Mouse (Mus musculus): Measurements from ENCODE around the gene Afg1l.

Afg1l gene

GRCm38 (mm10) chr10:42383708-42384107, 94.7 kb downstream of the Afg1l start:
- in situ Hi-C loops (cut with MboI, MseI): no loop called here

- in situ Hi-C loops (cut with MboI, MseI): no loop called here
These were observed 114.1 kb downstream of the Afg1l start for GRCm38 (mm10) chr10:42364216-42364615.

GRCm38 (mm10) chr10:42355980-42356379, 122.4 kb downstream of the Afg1l start:
- in situ Hi-C loops (cut with MboI, MseI): no loop called here

- in situ Hi-C loops (cut with MboI, MseI): no loop called here
These were observed 130.4 kb downstream of the Afg1l start for GRCm38 (mm10) chr10:42347986-42348385.

- in situ Hi-C loops (cut with MboI, MseI): no loop called here
These were observed 131.2 kb downstream of the Afg1l start for GRCm38 (mm10) chr10:42347127-42347526.

- in situ Hi-C loops (cut with MboI, MseI): no loop called here
These were observed 132.0 kb downstream of the Afg1l start for GRCm38 (mm10) chr10:42346179-42346877.

- in situ Hi-C loops (cut with MboI, MseI): no loop called here
These were observed 135.7 kb downstream of the Afg1l start for GRCm38 (mm10) chr10:42342714-42343113.

GRCm38 (mm10) chr10:42341815-42342457, 136.4 kb downstream of the Afg1l start:
- in situ Hi-C loops (cut with MboI, MseI): no loop called here

- in situ Hi-C loops (cut with MboI, MseI): no loop called here
These were observed 138.0 kb downstream of the Afg1l start for GRCm38 (mm10) chr10:42340426-42340793.

- in situ Hi-C loops (cut with MboI, MseI): no loop called here
These were observed 138.5 kb downstream of the Afg1l start for GRCm38 (mm10) chr10:42339773-42340425.

- in situ Hi-C loops (cut with MboI, MseI): no loop called here
These were observed 139.9 kb downstream of the Afg1l start for GRCm38 (mm10) chr10:42338456-42338855.

GRCm38 (mm10) chr10:42327576-42327975, 150.8 kb downstream of the Afg1l start:
- in situ Hi-C loops (cut with MboI, MseI): no loop called here

GRCm38 (mm10) chr10:42325305-42325704, 153.1 kb downstream of the Afg1l start:
- in situ Hi-C loops (cut with MboI, MseI): no loop called here

- in situ Hi-C loops (cut with MboI, MseI): no loop called here
These were observed 154.4 kb downstream of the Afg1l start for GRCm38 (mm10) chr10:42323978-42324377.

- in situ Hi-C loops (cut with MboI, MseI): no loop called here
These were observed 165.1 kb downstream of the Afg1l start for GRCm38 (mm10) chr10:42313222-42313786.

- in situ Hi-C loops (cut with MboI, MseI): no loop called here
These were observed 165.8 kb downstream of the Afg1l start for GRCm38 (mm10) chr10:42312557-42312956.

GRCm38 (mm10) chr10:42308687-42308987, 169.7 kb downstream of the Afg1l start:
- in situ Hi-C loops (cut with MboI, MseI): loop anchor here (5.0 kb wide), 1 partner anchor 324 kb away; no protein-coding TSS in a partner anchor

GRCm38 (mm10) chr10:42307980-42308686, 170.2 kb downstream of the Afg1l start:
- in situ Hi-C loops (cut with MboI, MseI): loop anchor here (5.0 kb wide), 1 partner anchor 324 kb away; no protein-coding TSS in a partner anchor

GRCm38 (mm10) chr10:42306422-42306821, 171.9 kb downstream of the Afg1l start:
- in situ Hi-C loops (cut with MboI, MseI): loop anchor here (5.0 kb wide), 1 partner anchor 326 kb away; no protein-coding TSS in a partner anchor

- in situ Hi-C loops (cut with MboI, MseI): no loop called here
These were observed 177.6 kb downstream of the Afg1l start for GRCm38 (mm10) chr10:42300805-42301204.

GRCm38 (mm10) chr10:42299967-42300366, 178.4 kb downstream of the Afg1l start:
- in situ Hi-C loops (cut with MboI, MseI): loop anchor here (5.0 kb wide), 3 partner anchors 268 to 468 kb away; no protein-coding TSS in a partner anchor

- in situ Hi-C loops (cut with MboI, MseI): loop anchor here (5.0 kb wide), 3 partner anchors 267 to 467 kb away; no protein-coding TSS in a partner anchor
These were observed 178.9 kb downstream of the Afg1l start for GRCm38 (mm10) chr10:42299426-42299825.
